Comparison of ENCODE assay signal across 36 mouse cellular contexts in the genomic region with DNA sequence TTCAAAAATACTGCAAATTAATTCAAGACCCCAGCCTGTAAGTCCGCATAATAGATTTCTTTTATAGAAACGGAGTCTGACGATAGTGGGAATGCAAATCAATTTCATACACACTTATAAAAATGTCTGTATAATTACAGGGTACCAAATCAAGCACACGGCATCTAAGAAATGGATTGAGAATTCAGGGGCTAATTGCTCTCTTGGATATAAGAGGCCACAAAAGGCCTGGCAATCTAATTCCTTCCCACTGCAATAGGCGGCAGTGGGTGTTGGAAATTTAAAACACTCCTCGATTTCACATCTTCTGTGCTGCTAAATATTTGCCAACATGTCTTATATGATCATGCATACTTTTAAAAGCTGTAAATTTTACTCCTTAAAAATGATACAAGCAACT. TPM values are rescaled to one million over a fixed set of nuclear protein-coding genes. Genes with fewer than 3 reads are reported as not detected.
DNase-seq lines count a peak whose midpoint lies in the region; ATAC-seq and TF ChIP-seq lines count a peak whose summit lies in the region.
"Had no signal": no experiment of that assay in that cellular context is flagged by ENCODE, and none has a peak within 500 bp of the region (broad histone marks: within the 10 kb centered on the region; RNA-seq: fewer than 3 reads in every experiment).

No protein-coding gene starts in this region.

- no peak for ATAC-seq in forebrain, embryonic 15.5 days (replicated peaks)
- no peak for ATAC-seq in limb, embryonic 11.5 days (ENCODE audit: insufficient number of reproducible peaks, low FRiP score, low TSS enrichment, low read depth)
- no peak for ATAC-seq in midbrain, embryonic 14.5 days (ENCODE audit: low FRiP score, low TSS enrichment)
- peak; percentile 23; the same call in 1 of the 2 replicates for ATAC-seq in forebrain, postnatal 0 days
- ATAC-seq: CD4-positive, CD25-positive, alpha-beta regulatory T cell, adult 4 months; hindbrain, embryonic 16.5 days; intestine, embryonic 15.5 days had no signal

- TF ChIP-seq CTCF in forebrain, postnatal 0 days (IDR thresholded peaks at IDR 0.05; ENCODE audit: low read depth), result no peak

- H3K36me3 ChIP-seq in forebrain, embryonic 15.5 days, result no peaks in the 10 kb centered on the region
- no peaks in the 10 kb centered on the region for H3K36me3 ChIP-seq in forebrain, embryonic 10.5 days (replicated peaks)
- H3K36me3 ChIP-seq in limb, embryonic 11.5 days (ENCODE audit: control insufficient read depth, insufficient read depth, low read length), result no peaks in the 10 kb centered on the region
- no peaks in the 10 kb centered on the region for H3K36me3 ChIP-seq in limb, embryonic 10.5 days
- H3K36me3 ChIP-seq in midbrain, embryonic 14.5 days (ENCODE audit: control insufficient read depth, insufficient read depth, low read length), result no peaks in the 10 kb centered on the region
- no peaks in the 10 kb centered on the region for H3K36me3 ChIP-seq in midbrain, embryonic 10.5 days
- no peaks in the 10 kb centered on the region for H3K36me3 ChIP-seq in forebrain, postnatal 0 days (ENCODE audit: insufficient read depth)
- H3K36me3 ChIP-seq: embryonic facial prominence, embryonic 10.5 days; embryonic facial prominence, embryonic 13.5 days; heart, embryonic 10.5 days; heart, embryonic 13.5 days; hindbrain, embryonic 12.5 days; intestine, embryonic 15.5 days had no signal

- H3K4me3 ChIP-seq in forebrain, embryonic 15.5 days, result no peak overlapping the region
- H3K4me3 ChIP-seq in forebrain, embryonic 10.5 days, result no peak overlapping the region
- H3K4me3 ChIP-seq in limb, embryonic 11.5 days (ENCODE audit: low read depth, low read length), result no peak overlapping the region
- no peak overlapping the region for H3K4me3 ChIP-seq in limb, embryonic 10.5 days
- no peak overlapping the region for H3K4me3 ChIP-seq in midbrain, embryonic 14.5 days (replicated peaks; ENCODE audit: low read depth, low read length)
- no peak overlapping the region for H3K4me3 ChIP-seq in midbrain, embryonic 10.5 days
- no peak overlapping the region for H3K4me3 ChIP-seq in forebrain, postnatal 0 days (ENCODE audit: low read depth, low read length)
- H3K4me3 ChIP-seq: embryonic facial prominence, embryonic 10.5 days; embryonic facial prominence, embryonic 13.5 days; erythroblast, embryonic 14.5 days; heart, adult 2 months; heart, embryonic 10.5 days; heart, embryonic 13.5 days; hindbrain, embryonic 12.5 days; intestine, embryonic 15.5 days had no signal

- peaks cover 9% of the 10 kb centered on the region for H3K4me1 ChIP-seq in forebrain, embryonic 15.5 days
- H3K4me1 ChIP-seq in forebrain, embryonic 10.5 days, result no peaks in the 10 kb centered on the region
- H3K4me1 ChIP-seq in limb, embryonic 11.5 days (ENCODE audit: control insufficient read depth, insufficient read depth, low read length), result no peaks in the 10 kb centered on the region
- H3K4me1 ChIP-seq in limb, embryonic 10.5 days, result no peaks in the 10 kb centered on the region
- 0 out of 2 replicates have a peak, but pooled peaks cover 4% of the 10 kb centered on the region for H3K4me1 ChIP-seq in midbrain, embryonic 14.5 days (ENCODE audit: control insufficient read depth, insufficient read depth, low read length)
- no peaks in the 10 kb centered on the region; the same call in none of the 2 replicates for H3K4me1 ChIP-seq in midbrain, embryonic 10.5 days
- H3K4me1 ChIP-seq in forebrain, postnatal 0 days (ENCODE audit: insufficient read depth), result peaks cover 2% of the 10 kb centered on the region; the same call in 1 of the 2 replicates
- H3K4me1 ChIP-seq: embryonic facial prominence, embryonic 10.5 days; embryonic facial prominence, embryonic 13.5 days; heart, embryonic 10.5 days; heart, embryonic 13.5 days; hindbrain, embryonic 12.5 days; intestine, embryonic 15.5 days had no signal

- no peak overlapping the region for H3K9ac ChIP-seq in forebrain, embryonic 15.5 days (replicated peaks)
- H3K9ac ChIP-seq in limb, embryonic 11.5 days (ENCODE audit: low read length), result no peak overlapping the region
- H3K9ac ChIP-seq in midbrain, embryonic 14.5 days (replicated peaks; ENCODE audit: low read length), result no peak overlapping the region
- H3K9ac ChIP-seq in forebrain, postnatal 0 days, result no peak overlapping the region
- H3K9ac ChIP-seq: embryonic facial prominence, embryonic 13.5 days; heart, embryonic 13.5 days; hindbrain, embryonic 12.5 days; intestine, embryonic 15.5 days had no signal

- DNase-seq in forebrain, embryonic 10.5 days (ENCODE audit: extremely low spot score, low spot score), result no peak
- peak; percentile 12 for DNase-seq in limb, embryonic 11.5 days (ENCODE audit: low spot score)
- no peak for DNase-seq in limb, embryonic 10.5 days (ENCODE audit: low spot score)
- peak; percentile 30 for DNase-seq in midbrain, embryonic 14.5 days
- DNase-seq in midbrain, embryonic 10.5 days (ENCODE audit: low spot score), result no peak
- DNase-seq in forebrain, postnatal 0 days, result no peak
- DNase-seq in lung, postnatal 10 days, result no peak
- DNase-seq: adrenal gland, adult 2 months; adrenal gland, postnatal 14 days; cerebellum, adult 11-12 months; cerebellum, adult 8-10 months; cerebellum, postnatal 10 days; cerebellum, postnatal 36 days; embryo, embryonic 11 days; gastrocnemius, postnatal 10 days; gastrocnemius, postnatal 36 days; heart, adult 2 months; heart, postnatal 14 days; heart, postnatal 4 days had no signal

- no peaks in the 10 kb centered on the region for H3K9me3 ChIP-seq in forebrain, embryonic 15.5 days
- no peaks in the 10 kb centered on the region for H3K9me3 ChIP-seq in forebrain, embryonic 10.5 days
- no peaks in the 10 kb centered on the region for H3K9me3 ChIP-seq in limb, embryonic 11.5 days (ENCODE audit: control insufficient read depth, low read length)
- no peaks in the 10 kb centered on the region for H3K9me3 ChIP-seq in limb, embryonic 10.5 days (replicated peaks)
- no peaks in the 10 kb centered on the region for H3K9me3 ChIP-seq in midbrain, embryonic 14.5 days (ENCODE audit: control insufficient read depth, low read length)
- no peaks in the 10 kb centered on the region for H3K9me3 ChIP-seq in midbrain, embryonic 10.5 days (replicated peaks)
- no peaks in the 10 kb centered on the region for H3K9me3 ChIP-seq in forebrain, postnatal 0 days (ENCODE audit: low read length)
- H3K9me3 ChIP-seq: embryonic facial prominence, embryonic 10.5 days; embryonic facial prominence, embryonic 13.5 days; heart, embryonic 10.5 days; heart, embryonic 13.5 days; hindbrain, embryonic 12.5 days; intestine, embryonic 15.5 days had no signal

- H3K27ac ChIP-seq in forebrain, embryonic 15.5 days (replicated peaks), result 0 out of 2 replicates have a peak overlapping the region, but pooled peaks have one; percentile 18
- no peak overlapping the region for H3K27ac ChIP-seq in forebrain, embryonic 10.5 days
- H3K27ac ChIP-seq in limb, embryonic 11.5 days (replicated peaks; ENCODE audit: low read depth, low read length), result no peak overlapping the region
- no peak overlapping the region for H3K27ac ChIP-seq in limb, embryonic 10.5 days
- H3K27ac ChIP-seq in midbrain, embryonic 14.5 days (replicated peaks; ENCODE audit: low read depth, low read length), result no peak overlapping the region
- no peak overlapping the region for H3K27ac ChIP-seq in midbrain, embryonic 10.5 days (replicated peaks)
- H3K27ac ChIP-seq in forebrain, postnatal 0 days (ENCODE audit: low read depth, low read length), result no peak overlapping the region
- H3K27ac ChIP-seq: embryonic facial prominence, embryonic 10.5 days; embryonic facial prominence, embryonic 13.5 days; heart, adult 2 months; heart, embryonic 10.5 days; heart, embryonic 13.5 days; hindbrain, embryonic 12.5 days; intestine, embryonic 15.5 days had no signal

- WGBS in forebrain, embryonic 15.5 days, result 48% methylated on average over 6 of the region's 6 CpGs
- WGBS in forebrain, embryonic 10.5 days, result 89% methylated on average over 6 of the region's 6 CpGs
- WGBS in limb, embryonic 11.5 days, result 81% methylated on average over 6 of the region's 6 CpGs
- 87% methylated on average over 6 of the region's 6 CpGs for WGBS in limb, embryonic 10.5 days
- WGBS in midbrain, embryonic 14.5 days, result 36% methylated on average over 6 of the region's 6 CpGs
- WGBS in midbrain, embryonic 10.5 days, result 87% methylated on average over 6 of the region's 6 CpGs
- 33% methylated on average over 6 of the region's 6 CpGs for WGBS in forebrain, postnatal 0 days

- H3K4me2 ChIP-seq in forebrain, embryonic 15.5 days (replicated peaks), result no peak overlapping the region
- no peak overlapping the region for H3K4me2 ChIP-seq in limb, embryonic 11.5 days (ENCODE audit: low read depth, severe bottlenecking)
- no peak overlapping the region for H3K4me2 ChIP-seq in midbrain, embryonic 14.5 days (ENCODE audit: low read length)
- no peak overlapping the region for H3K4me2 ChIP-seq in forebrain, postnatal 0 days (ENCODE audit: low read depth)
- H3K4me2 ChIP-seq: embryonic facial prominence, embryonic 13.5 days; heart, embryonic 13.5 days; hindbrain, embryonic 12.5 days; intestine, embryonic 15.5 days had no signal

- H3K27me3 ChIP-seq in forebrain, embryonic 15.5 days, result no peaks in the 10 kb centered on the region
- H3K27me3 ChIP-seq in forebrain, embryonic 10.5 days (ENCODE audit: poor library complexity, severe bottlenecking), result no peaks in the 10 kb centered on the region
- H3K27me3 ChIP-seq in limb, embryonic 11.5 days (ENCODE audit: control insufficient read depth, insufficient read depth, low read length), result no peaks in the 10 kb centered on the region
- no peaks in the 10 kb centered on the region for H3K27me3 ChIP-seq in limb, embryonic 10.5 days (ENCODE audit: low read depth, poor library complexity, severe bottlenecking)
- H3K27me3 ChIP-seq in midbrain, embryonic 14.5 days (ENCODE audit: control insufficient read depth, insufficient read depth, low read length), result no peaks in the 10 kb centered on the region
- H3K27me3 ChIP-seq in midbrain, embryonic 10.5 days (ENCODE audit: low read depth, poor library complexity, severe bottlenecking), result no peaks in the 10 kb centered on the region
- H3K27me3 ChIP-seq in forebrain, postnatal 0 days (ENCODE audit: insufficient read depth, low read length), result no peaks in the 10 kb centered on the region
- H3K27me3 ChIP-seq: embryonic facial prominence, embryonic 13.5 days; heart, embryonic 13.5 days; hindbrain, embryonic 12.5 days; intestine, embryonic 15.5 days had no signal

RNA-seq across cellular contexts. Expression of gene Capza3, which starts 52.0 kb away (rescaled TPM):
- polyA plus RNA-seq in forebrain, embryonic 15.5 days (2015; fragmentation: Nextera tagmentation; extraction: Ambion mirVana), result not detected in 2 replicates
- polyA plus RNA-seq in forebrain, embryonic 10.5 days (2016; fragmentation: Nextera tagmentation; extraction: Ambion mirVana), result not detected in 2 replicates
- polyA plus RNA-seq in limb, embryonic 11.5 days (2014; fragmentation: Nextera tagmentation; extraction: Ambion mirVana), result not detected in 2 replicates
- not detected in 2 replicates for polyA plus RNA-seq in limb, embryonic 10.5 days (2016; fragmentation: Nextera tagmentation; extraction: Ambion mirVana)
- polyA plus RNA-seq in midbrain, embryonic 14.5 days (2014; fragmentation: Nextera tagmentation; extraction: Ambion mirVana), result not detected in 2 replicates
- polyA plus RNA-seq in midbrain, embryonic 10.5 days (2016; fragmentation: Nextera tagmentation; extraction: Ambion mirVana), result not detected in 2 replicates
- total RNA-seq in forebrain, postnatal 0 days (2014; rRNA removed), result not detected in 2 replicates
- polyA plus RNA-seq in forebrain, postnatal 0 days (2015; fragmentation: Nextera tagmentation; extraction: Ambion mirVana), result not detected in 2 replicates
- total RNA-seq: adrenal gland, adult 2 months; adrenal gland, postnatal 14 days; adrenal gland, postnatal 4 days; gastrocnemius, adult 18-20 months; gastrocnemius, postnatal 10 days; gastrocnemius, postnatal 36 days; granulocyte monocyte progenitor cell, adult 5-6 weeks; heart, adult 2 months; heart, postnatal 14 days; heart, postnatal 4 days; MEL had no signal
- polyA plus RNA-seq: adrenal gland, adult 2 months; C2C12; CD4-positive, CD25-positive, alpha-beta regulatory T cell, adult 4 months; cortical plate, adult 2 months; embryonic facial prominence, embryonic 10.5 days; embryonic facial prominence, embryonic 13.5 days; erythroblast, embryonic 14.5 days; heart, adult 2 months; heart, embryonic 10.5 days; heart, embryonic 13.5 days; heart, embryonic 16.5 days; hindbrain, embryonic 12.5 days; hindbrain, embryonic 16.5 days; intestine, embryonic 15.5 days had no signal

RNA-seq across cellular contexts. Expression of gene Plcz1, which starts 52.2 kb away (rescaled TPM):
- polyA plus RNA-seq in forebrain, embryonic 15.5 days (2015; fragmentation: Nextera tagmentation; extraction: Ambion mirVana), result 0.14 and 0.25 TPM in 2 replicates
- polyA plus RNA-seq in forebrain, embryonic 10.5 days (2016; fragmentation: Nextera tagmentation; extraction: Ambion mirVana), result not detected in 2 replicates
- polyA plus RNA-seq in limb, embryonic 11.5 days (2014; fragmentation: Nextera tagmentation; extraction: Ambion mirVana), result not detected in 2 replicates
- polyA plus RNA-seq in limb, embryonic 10.5 days (2016; fragmentation: Nextera tagmentation; extraction: Ambion mirVana), result not detected in 2 replicates
- polyA plus RNA-seq in midbrain, embryonic 14.5 days (2014; fragmentation: Nextera tagmentation; extraction: Ambion mirVana), result 0.16 and 0.50 TPM in 2 replicates
- not detected in 2 replicates for polyA plus RNA-seq in midbrain, embryonic 10.5 days (2016; fragmentation: Nextera tagmentation; extraction: Ambion mirVana)
- total RNA-seq in forebrain, postnatal 0 days (2014; rRNA removed), result 0.85 and 1.00 TPM in 2 replicates
- 0.35 and 0.90 TPM in 2 replicates for polyA plus RNA-seq in forebrain, postnatal 0 days (2015; fragmentation: Nextera tagmentation; extraction: Ambion mirVana)
- total RNA-seq: adrenal gland, adult 2 months; adrenal gland, postnatal 14 days; adrenal gland, postnatal 4 days; gastrocnemius, adult 18-20 months; gastrocnemius, postnatal 10 days; gastrocnemius, postnatal 36 days; granulocyte monocyte progenitor cell, adult 5-6 weeks; heart, adult 2 months; heart, postnatal 14 days; heart, postnatal 4 days; MEL had no signal
- polyA plus RNA-seq: adrenal gland, adult 2 months; C2C12; CD4-positive, CD25-positive, alpha-beta regulatory T cell, adult 4 months; embryonic facial prominence, embryonic 10.5 days; embryonic facial prominence, embryonic 13.5 days; erythroblast, embryonic 14.5 days; heart, embryonic 10.5 days; heart, embryonic 13.5 days; heart, embryonic 16.5 days; hindbrain, embryonic 12.5 days; intestine, embryonic 15.5 days had no signal

Comparison
In these comparisons a context has a peak if more than half of its experiments do, and no peak if none do; other contexts are left out.
1. DNase-seq: peak in limb, embryonic 11.5 days (single experiment) and midbrain, embryonic 14.5 days (single experiment); none in forebrain, embryonic 10.5 days (single experiment), limb, embryonic 10.5 days (single experiment), midbrain, embryonic 10.5 days (single experiment), forebrain, postnatal 0 days (single experiment) and lung, postnatal 10 days (single experiment).